Mouse (Mus musculus) spleen, adult 2 months (tissue): Measurements from ENCODE around the gene Ak1.

Source experiments
- CTCF ChIP-seq: fragments of 200-500 bp; IDR thresholded peaks from 2 replicates; pipeline ENCODE4 v1.5.1; 2011; ENCODE audit warnings: mild to moderate bottlenecking, inconsistent platforms; ENCODE audit not compliant: insufficient read depth, insufficient read length, insufficient replicate concordance; ENCODE audit errors: extremely low read depth
- POLR2A ChIP-seq: fragments of 200-500 bp; IDR thresholded peaks from 2 replicates; pipeline ENCODE4 v1.6.1; 2011; ENCODE audit warnings: low read depth, low read length, inconsistent platforms

DNA sequence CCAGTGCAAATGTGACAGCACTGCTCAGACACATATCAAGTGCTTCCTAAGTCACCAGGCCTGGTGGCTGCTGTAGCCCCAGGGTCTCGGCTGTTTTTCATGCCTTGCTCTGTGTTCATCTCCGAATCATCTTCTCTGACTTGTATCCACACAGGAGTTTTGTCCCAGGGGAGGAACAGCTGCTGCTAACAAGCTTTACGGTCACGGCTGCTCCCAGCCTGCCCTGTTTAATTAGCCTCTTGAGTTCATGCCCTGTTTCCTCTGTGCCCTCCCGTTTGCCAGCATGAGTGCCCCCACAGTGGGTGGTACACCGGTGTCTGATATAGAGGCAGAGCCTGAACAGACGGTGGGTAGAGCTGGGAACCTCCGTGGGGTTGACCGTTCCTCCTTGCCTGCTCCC, 3.5 kb upstream of the Ak1 start:
- TF ChIP-seq CTCF (no peak), POLR2A (no peak)
